Mouse (Mus musculus) heart, adult 2 months (tissue): Measurements from ENCODE around the gene Igsf9b. TPM values are rescaled to one million over a fixed set of nuclear protein-coding genes. Genes with fewer than 3 reads are reported as not detected.
A peak's percentile ranks its signal among the peaks of the same experiment; 100 is the strongest.

Experiments
- DNase-seq, 2 experiments: peaks; one replicate each; pipeline ENCODE4 v3.0.0; 2021
- H3K27ac ChIP-seq: fragments of 200-600 bp; 2 replicates; pipeline ENCODE4 v1.8.1; 2022
- H3K27me3 ChIP-seq: fragments of 200-500 bp; 2 replicates; pipeline ENCODE4 v1.6.1; 2012; ENCODE audit warnings: mild to moderate bottlenecking, low read length, inconsistent platforms, mixed read lengths; ENCODE audit not compliant: control insufficient read depth, insufficient read depth
- H3K36me3 ChIP-seq: fragments of 200-500 bp; 2 replicates; pipeline ENCODE4 v1.6.1; 2012; ENCODE audit warnings: low read length, inconsistent platforms; ENCODE audit not compliant: control insufficient read depth, insufficient read depth
- H3K4me1 ChIP-seq: fragments of 200-500 bp; 2 replicates; pipeline ENCODE4 v1.6.1; 2011; ENCODE audit warnings: low read length; ENCODE audit not compliant: control insufficient read depth, insufficient read depth
- H3K4me3 ChIP-seq: fragments of 200-600 bp; 2 replicates; pipeline ENCODE4 v1.8.1; 2022
- H3K79me2 ChIP-seq: fragments of 200-500 bp; replicated peaks from 2 replicates; pipeline ENCODE4 v1.6.1; 2012; ENCODE audit warnings: mild to moderate bottlenecking, inconsistent platforms, low read length, moderate library complexity, mixed read lengths; ENCODE audit not compliant: control insufficient read depth, insufficient read depth
- H3K9ac ChIP-seq: fragments of 200-500 bp; 2 replicates; pipeline ENCODE4 v1.6.1; 2012; ENCODE audit warnings: low read depth, mild to moderate bottlenecking, control low read depth, inconsistent platforms, low read length, mixed read lengths
- CTCF ChIP-seq: fragments of 200-600 bp; IDR thresholded peaks from 2 replicates; pipeline ENCODE4 v1.8.1; 2022; ENCODE audit warnings: antibody characterized with exemption, mild to moderate bottlenecking, moderate library complexity
- EP300 ChIP-seq: fragments of 200-500 bp; IDR thresholded peaks from 2 replicates; pipeline ENCODE4 v1.6.1; 2011; ENCODE audit warnings: low read depth, low read length, control low read depth; ENCODE audit not compliant: insufficient read depth
- POLR2A ChIP-seq: fragments of 200-500 bp; IDR thresholded peaks from 2 replicates; pipeline ENCODE4 v1.6.1; 2011; ENCODE audit warnings: mild to moderate bottlenecking, low read depth, low read length, control low read depth; ENCODE audit not compliant: insufficient read depth
- WGBS: fragments of 180-500 bp; shearing (Covaris S2); methylation state at CpG from one replicate; pipeline ENCODE4 v1.1.7; 2018; 5-methylcytosine and 5-hydroxymethylcytosine counted together
- intact Hi-C: fragments of 180-260 bp; cut with DNase I; formaldehyde crosslinking; loops from one replicate; pipeline ENCODE4 v1.15.1; 2025
- long read RNA-seq: library from polyadenylated mRNA; stranded (forward); transcript quantifications from one replicate; pipeline ENCODE4 v2.0.0, GENCODE M21; 2021
- polyA plus RNA-seq: library from polyadenylated mRNA; depleted of rRNA; stranded (reverse); fragments of >200 nt; gene quantifications from 2 replicates; pipeline ENCODE4 v1.2.3, GENCODE M21; 2012; rRNA removed
- total RNA-seq, 2 experiments: library from RNA; stranded (reverse); gene quantifications; 2 replicates each; pipeline ENCODE4 v1.2.3; 2021

The Igsf9b gene
- total RNA-seq (1 to 10 TPM; 4.5 to 5.3 TPM), polyA plus RNA-seq (1.7 and 2.3 TPM in 2 replicates)
- long read RNA-seq, result 0 reads

GRCm38 (mm10) chr9:27298411-27299285, at the start of gene Igsf9b:
Gene Igsf9b (plus strand): TSS chr9:27299204.
- Histone ChIP-seq H3K27me3 (no peaks in the 10 kb centered on the region; the same call in 1 of the 2 replicates), H3K27ac (peak within 1 kb of the TSS; percentile 12)
- intact Hi-C loops, result loop anchor here (5.0 kb wide), 1 partner anchor 106 kb away; no protein-coding TSS in a partner anchor

GRCm38 (mm10) chr9:27252034-27252714, 46.8 kb upstream of the Igsf9b start:
- no peaks in the 10 kb centered on the region for H3K4me1 ChIP-seq
- no peaks in the 10 kb centered on the region for H3K27me3 ChIP-seq
- H3K27ac ChIP-seq, result no peak overlapping the region
- WGBS, result 54% methylated on average over 7 of the region's 7 CpGs
- no peak for TF ChIP-seq EP300
- no peak for TF ChIP-seq CTCF
- no peak for TF ChIP-seq POLR2A
- H3K36me3 ChIP-seq, result no peaks in the 10 kb centered on the region
- DNase-seq, result no peak
- no peak overlapping the region for H3K4me3 ChIP-seq
- H3K9ac ChIP-seq, result no peak overlapping the region
- intact Hi-C loops, result no loop called here
- no peaks in the 10 kb centered on the region for H3K79me2 ChIP-seq

More at GRCm38 (mm10) chr9:27298411-27299285, at the start of gene Igsf9b:
- TF ChIP-seq POLR2A (peak; percentile 60; the same call in 1 of the 2 replicates), EP300 (no peak), CTCF (peak; percentile 44)
- DNase-seq, result peak; percentile 89 to 92
- no peaks in the 10 kb centered on the region for H3K79me2 ChIP-seq
- H3K4me1 ChIP-seq, result no peaks in the 10 kb centered on the region
- under 1% methylated on average over 40 of the region's 40 CpGs for WGBS
- H3K4me3 ChIP-seq, result peak within 1 kb of the TSS; percentile 82
- no peaks in the 10 kb centered on the region for H3K36me3 ChIP-seq
- H3K9ac ChIP-seq, result peak within 1 kb of the TSS; percentile 68

- H3K36me3 ChIP-seq, result no peaks in the 10 kb centered on the region
- no peaks in the 10 kb centered on the region for H3K79me2 ChIP-seq
- no peak overlapping the region for H3K4me3 ChIP-seq
- 37% methylated on average over 6 of the region's 6 CpGs for WGBS
- no peak overlapping the region for H3K9ac ChIP-seq
- H3K27me3 ChIP-seq, result no peaks in the 10 kb centered on the region
- no peak for TF ChIP-seq CTCF
- TF ChIP-seq POLR2A, result no peak
- TF ChIP-seq EP300, result no peak
- H3K4me1 ChIP-seq, result no peaks in the 10 kb centered on the region
- peak; percentile 54 to 61 for DNase-seq
- peak overlapping the region; percentile 24; the same call in 1 of the 2 replicates for H3K27ac ChIP-seq
- intact Hi-C loops, result no loop called here
Measured at GRCm38 (mm10) chr9:27256454-27256853, 42.5 kb upstream of the Igsf9b start.

GRCm38 (mm10) chr9:27260378-27260947, 38.5 kb upstream of the Igsf9b start:
- no peaks in the 10 kb centered on the region for H3K27me3 ChIP-seq
- no peak for DNase-seq
- no peak for TF ChIP-seq CTCF
- no peak for TF ChIP-seq POLR2A
- no peak for TF ChIP-seq EP300
- H3K9ac ChIP-seq, result no peak overlapping the region
- no peaks in the 10 kb centered on the region for H3K79me2 ChIP-seq
- H3K36me3 ChIP-seq, result no peaks in the 10 kb centered on the region
- intact Hi-C loops, result no loop called here
- WGBS, result 76% methylated on average over 3 of the region's 3 CpGs
- no peak overlapping the region for H3K4me3 ChIP-seq
- no peaks in the 10 kb centered on the region for H3K4me1 ChIP-seq
- no peak overlapping the region for H3K27ac ChIP-seq

- no peak overlapping the region for H3K9ac ChIP-seq
- H3K4me1 ChIP-seq, result no peaks in the 10 kb centered on the region
- WGBS, result 67% methylated on average over 2 of the region's 2 CpGs
- intact Hi-C loops, result no loop called here
- no peak overlapping the region for H3K4me3 ChIP-seq
- no peaks in the 10 kb centered on the region for H3K36me3 ChIP-seq
- DNase-seq, result no peak
- H3K27me3 ChIP-seq, result no peaks in the 10 kb centered on the region
- TF ChIP-seq CTCF, result no peak
- TF ChIP-seq POLR2A, result no peak
- no peak for TF ChIP-seq EP300
- no peak overlapping the region for H3K27ac ChIP-seq
- H3K79me2 ChIP-seq, result no peaks in the 10 kb centered on the region
Measured at GRCm38 (mm10) chr9:27261905-27262304, 37.1 kb upstream of the Igsf9b start.
